Mouse (Mus musculus) neural tube, embryonic 11.5 days (tissue): ENCODE results near the gene Cnn3. TPM values are rescaled to one million over a fixed set of nuclear protein-coding genes. Genes with fewer than 3 reads are reported as not detected.

ENCODE experiments used
- ATAC-seq: fragments of 200-750 bp; cut with Nextera tagmentation; 2 replicates; pipeline ENCODE4 v1.8.0; 2017; ENCODE audit warnings: moderate number of reproducible peaks, mild to moderate bottlenecking, moderate TSS enrichment, moderate library complexity; ENCODE audit not compliant: insufficient read depth, low FRiP score, low TSS enrichment
- DNase-seq: peaks from one replicate; pipeline ENCODE4 v3.0.0-alpha.2; 2015; ENCODE audit warnings: low spot score
- H3K27ac ChIP-seq: fragments of 300-500 bp; sonication (generic); 2 replicates; pipeline ENCODE4 v1.5.1; 2014; ENCODE audit warnings: low read depth, mild to moderate bottlenecking, low read length
- H3K27me3 ChIP-seq: fragments of 300-500 bp; sonication (generic); 2 replicates; pipeline ENCODE4 v1.6.1; 2014; ENCODE audit warnings: mild to moderate bottlenecking, low read length, mixed read lengths; ENCODE audit not compliant: control insufficient read depth, insufficient read depth
- H3K36me3 ChIP-seq: fragments of 300-500 bp; sonication (generic); 2 replicates; pipeline ENCODE4 v1.6.1; 2014; ENCODE audit warnings: mild to moderate bottlenecking, low read length, moderate library complexity, mixed read lengths; ENCODE audit not compliant: control insufficient read depth, insufficient read depth
- H3K4me1 ChIP-seq: fragments of 300-500 bp; sonication (generic); 2 replicates; pipeline ENCODE4 v1.6.1; 2014; ENCODE audit warnings: low read length, mixed read lengths; ENCODE audit not compliant: control insufficient read depth, insufficient read depth
- H3K4me2 ChIP-seq: fragments of 300-500 bp; sonication (generic); 2 replicates; pipeline ENCODE4 v1.6.1; 2014; ENCODE audit warnings: low read depth, mild to moderate bottlenecking, moderate library complexity
- H3K4me3 ChIP-seq: fragments of 300-500 bp; sonication (generic); 2 replicates; pipeline ENCODE4 v1.5.1; 2014; ENCODE audit warnings: low read depth, low read length
- H3K9ac ChIP-seq: fragments of 300-500 bp; sonication (generic); 2 replicates; pipeline ENCODE4 v1.6.1; 2014; ENCODE audit warnings: mild to moderate bottlenecking, low read length
- H3K9me3 ChIP-seq: fragments of 300-500 bp; sonication (generic); 2 replicates; pipeline ENCODE4 v1.6.1; 2016; ENCODE audit warnings: low read length; ENCODE audit not compliant: control insufficient read depth
- WGBS: fragments of 180-500 bp; shearing (Covaris S2); extraction: QIAGEN DNeasy Blood & Tissue Kit; methylation state at CpG from one replicate; pipeline ENCODE4 v1.1.7; 2014; 5-methylcytosine and 5-hydroxymethylcytosine counted together
- polyA plus RNA-seq: library from polyadenylated mRNA; unstranded; fragments of >200 nt; fragmentation: Nextera tagmentation; extraction: Ambion mirVana; gene quantifications from 2 replicates; pipeline ENCODE4 v1.2.1, GENCODE M21; 2014

Cnn3 gene
- polyA plus RNA-seq, 1 experiment from 2014 or later, result 1,106 TPM

- 8% methylated on average over 8 of the region's 8 CpGs for WGBS
- no peaks in the 10 kb centered on the region for H3K27me3 ChIP-seq
- peak; percentile 32 for DNase-seq
- H3K4me2 ChIP-seq, result peak overlapping the region; percentile 54
- peak overlapping the region; percentile 98 for H3K9ac ChIP-seq
- H3K4me1 ChIP-seq, result peaks cover 21% of the 10 kb centered on the region
- no peaks in the 10 kb centered on the region for H3K9me3 ChIP-seq
- peak overlapping the region; percentile 88 for H3K4me3 ChIP-seq
- no peak overlapping the region; the same call in 1 of the 2 replicates for H3K27ac ChIP-seq
- H3K36me3 ChIP-seq, result no peaks in the 10 kb centered on the region
- no peak for ATAC-seq
Observed at GRCm38 (mm10) chr3:121428230-121428629, 1.9 kb downstream of the Cnn3 start.

GRCm38 (mm10) chr3:121428696-121429259 lies 2.5 kb downstream of the Cnn3 start:
- Histone ChIP-seq H3K9ac (peak overlapping the region; percentile 98), H3K4me1 (peaks cover 25% of the 10 kb centered on the region), H3K27ac (no peak overlapping the region), H3K4me2 (peak overlapping the region; percentile 54), H3K27me3 (no peaks in the 10 kb centered on the region), H3K4me3 (peak overlapping the region; percentile 88), H3K36me3 (no peaks in the 10 kb centered on the region), H3K9me3 (no peaks in the 10 kb centered on the region)
- 64% methylated on average over 11 of the region's 11 CpGs for WGBS
- DNase-seq, result no peak
- ATAC-seq, result no peak

- 31% methylated on average over 3 of the region's 3 CpGs for WGBS
- peak overlapping the region; percentile 88; the same call in 1 of the 2 replicates for H3K4me3 ChIP-seq
Observed at GRCm38 (mm10) chr3:121429469-121429868, 3.2 kb downstream of the Cnn3 start.

GRCm38 (mm10) chr3:121430289-121430936 lies 4.1 kb downstream of the Cnn3 start:
- no peaks in the 10 kb centered on the region for H3K9me3 ChIP-seq
- no peak overlapping the region for H3K27ac ChIP-seq
- WGBS, result 29% methylated on average over 7 of the region's 7 CpGs
- no peak for DNase-seq
- ATAC-seq, result no peak
- peaks cover 38% of the 10 kb centered on the region for H3K4me1 ChIP-seq
- no peak overlapping the region for H3K9ac ChIP-seq
- H3K4me3 ChIP-seq, result no peak overlapping the region
- H3K36me3 ChIP-seq, result no peaks in the 10 kb centered on the region
- H3K27me3 ChIP-seq, result no peaks in the 10 kb centered on the region
- no peak overlapping the region for H3K4me2 ChIP-seq

More at GRCm38 (mm10) chr3:121429469-121429868, 3.2 kb downstream of the Cnn3 start:
- no peaks in the 10 kb centered on the region for H3K27me3 ChIP-seq
- no peaks in the 10 kb centered on the region for H3K36me3 ChIP-seq
- H3K27ac ChIP-seq, result no peak overlapping the region
- no peak overlapping the region for H3K9ac ChIP-seq
- ATAC-seq, result no peak
- peaks cover 29% of the 10 kb centered on the region for H3K4me1 ChIP-seq
- H3K4me2 ChIP-seq, result peak overlapping the region; percentile 54
- DNase-seq, result no peak
- no peaks in the 10 kb centered on the region for H3K9me3 ChIP-seq

- 81% methylated on average over 6 of the region's 6 CpGs for WGBS
- Histone ChIP-seq H3K9me3 (no peaks in the 10 kb centered on the region), H3K4me1 (peaks cover 35% of the 10 kb centered on the region), H3K27ac (no peak overlapping the region), H3K36me3 (no peaks in the 10 kb centered on the region), H3K27me3 (no peaks in the 10 kb centered on the region), H3K4me3 (no peak overlapping the region), H3K9ac (no peak overlapping the region), H3K4me2 (no peak overlapping the region)
- DNase-seq (no peak), ATAC-seq (no peak)
Observed at GRCm38 (mm10) chr3:121433359-121433758, 7.1 kb downstream of the Cnn3 start.

GRCm38 (mm10) chr3:121433968-121434533 lies 7.8 kb downstream of the Cnn3 start:
- peak; percentile 35 for DNase-seq
- Histone ChIP-seq H3K27ac (no peak overlapping the region), H3K9ac (no peak overlapping the region), H3K27me3 (no peaks in the 10 kb centered on the region), H3K4me1 (peaks cover 30% of the 10 kb centered on the region), H3K4me3 (no peak overlapping the region), H3K4me2 (no peak overlapping the region), H3K36me3 (no peaks in the 10 kb centered on the region), H3K9me3 (no peaks in the 10 kb centered on the region)
- ATAC-seq, result no peak
- WGBS, result 54% methylated on average over 8 of the region's 8 CpGs

- H3K4me3 ChIP-seq, result no peak overlapping the region
- ATAC-seq, result no peak
- no peak overlapping the region for H3K27ac ChIP-seq
- H3K9me3 ChIP-seq, result no peaks in the 10 kb centered on the region
- WGBS, result 84% methylated on average over 5 of the region's 5 CpGs
- no peaks in the 10 kb centered on the region for H3K27me3 ChIP-seq
- DNase-seq, result no peak
- no peaks in the 10 kb centered on the region for H3K36me3 ChIP-seq
- H3K9ac ChIP-seq, result no peak overlapping the region
- H3K4me1 ChIP-seq, result peaks cover 24% of the 10 kb centered on the region
- no peak overlapping the region for H3K4me2 ChIP-seq
Observed at GRCm38 (mm10) chr3:121435296-121435695, 9.0 kb downstream of the Cnn3 start.

- H3K9ac ChIP-seq, result no peak overlapping the region
- H3K27ac ChIP-seq, result no peak overlapping the region
- peaks cover 22% of the 10 kb centered on the region for H3K4me1 ChIP-seq
- no peak for DNase-seq
- peaks cover 8% of the 10 kb centered on the region for H3K36me3 ChIP-seq
- no peak for ATAC-seq
- H3K4me2 ChIP-seq, result no peak overlapping the region
- 89% methylated on average over 7 of the region's 7 CpGs for WGBS
- no peak overlapping the region for H3K4me3 ChIP-seq
- no peaks in the 10 kb centered on the region for H3K27me3 ChIP-seq
- H3K9me3 ChIP-seq, result no peaks in the 10 kb centered on the region
Observed at GRCm38 (mm10) chr3:121437070-121437469, 10.8 kb downstream of the Cnn3 start.

GRCm38 (mm10) chr3:121437996-121438395 lies 11.7 kb downstream of the Cnn3 start:
- no peaks in the 10 kb centered on the region for H3K27me3 ChIP-seq
- H3K4me1 ChIP-seq, result peaks cover 20% of the 10 kb centered on the region
- no peak overlapping the region for H3K9ac ChIP-seq
- WGBS, result 78% methylated on average over 7 of the region's 7 CpGs
- no peak overlapping the region for H3K4me3 ChIP-seq
- DNase-seq (no peak), ATAC-seq (no peak)
- H3K9me3 ChIP-seq, result no peaks in the 10 kb centered on the region
- H3K36me3 ChIP-seq, result peaks cover 8% of the 10 kb centered on the region
- no peak overlapping the region for H3K4me2 ChIP-seq
- H3K27ac ChIP-seq, result no peak overlapping the region
